Mouse (Mus musculus) erythroblast, embryonic 14.5 days (primary cell): Measurements from ENCODE around the gene Gas2. TPM values are rescaled to one million over a fixed set of nuclear protein-coding genes. Genes with fewer than 3 reads are reported as not detected.

Experiments used
- H3K27me3 ChIP-seq: 2 replicates; pipeline ENCODE4 v1.6.1; 2012; ENCODE audit warnings: inconsistent platforms; ENCODE audit not compliant: control insufficient read depth
- H3K36me3 ChIP-seq: 2 replicates; pipeline ENCODE4 v1.6.1; 2012; ENCODE audit warnings: mild to moderate bottlenecking, inconsistent platforms; ENCODE audit not compliant: control insufficient read depth
- H3K4me1 ChIP-seq: 2 replicates; pipeline ENCODE4 v1.6.1; 2012; ENCODE audit warnings: inconsistent platforms; ENCODE audit not compliant: control insufficient read depth
- H3K4me3 ChIP-seq: replicated peaks from 2 replicates; pipeline ENCODE3; 2012; ENCODE audit warnings: moderate library complexity, mild to moderate bottlenecking, inconsistent platforms
- H3K9me3 ChIP-seq: 2 replicates; pipeline ENCODE4 v1.6.1; 2012; ENCODE audit warnings: low read length, inconsistent platforms, mixed read lengths; ENCODE audit not compliant: control insufficient read depth
- GATA1 ChIP-seq: IDR thresholded peaks from 2 replicates; pipeline ENCODE4 v1.6.1; 2012; ENCODE audit warnings: low read length, inconsistent platforms, mixed read lengths
- TAL1 ChIP-seq: IDR thresholded peaks from 3 replicates; pipeline ENCODE4 v1.6.1; 2012; ENCODE audit warnings: low read length, inconsistent platforms, mixed read lengths
- polyA plus RNA-seq: library from polyadenylated mRNA; stranded (reverse); fragments of >175 nt; gene quantifications from 2 replicates; pipeline ENCODE4 v1.2.3, GENCODE M21; 2012

Gene Gas2
- polyA plus RNA-seq, 1 experiment: 0.27 TPM

GRCm38 (mm10) chr7:51955424-51956041, 93.7 kb downstream of the Gas2 start:
- TF ChIP-seq TAL1: no peak
- no peak for TF ChIP-seq GATA1
- no peaks in the 10 kb centered on the region for H3K27me3 ChIP-seq
- no peaks in the 10 kb centered on the region; the same call in 1 of the 2 replicates for H3K36me3 ChIP-seq
- no peak overlapping the region for H3K4me3 ChIP-seq
- H3K9me3 ChIP-seq: no peaks in the 10 kb centered on the region
- H3K4me1 ChIP-seq: no peaks in the 10 kb centered on the region

DNA sequence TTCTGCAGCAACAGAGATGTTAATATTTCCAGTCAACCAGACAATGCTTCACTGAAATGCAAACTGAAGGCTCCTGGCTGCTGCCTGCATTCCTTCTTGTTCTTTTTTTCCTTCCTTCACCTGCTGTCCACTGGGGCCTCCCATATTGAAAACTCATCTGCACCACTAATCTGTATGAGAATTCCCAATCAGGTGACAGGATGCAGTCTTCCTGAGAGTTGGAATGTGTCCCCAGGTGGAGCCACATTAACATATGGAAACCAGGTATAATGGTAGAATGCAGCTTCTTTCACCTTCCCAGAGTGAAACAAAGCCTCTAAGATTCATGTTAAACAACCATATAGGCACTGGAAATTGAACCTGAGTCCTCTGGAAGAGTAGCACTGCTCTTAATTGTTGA, 96.0 kb downstream of the Gas2 start:
- Histone ChIP-seq H3K4me1 (no peaks in the 10 kb centered on the region), H3K36me3 (no peaks in the 10 kb centered on the region; the same call in 1 of the 2 replicates), H3K9me3 (no peaks in the 10 kb centered on the region), H3K27me3 (no peaks in the 10 kb centered on the region), H3K4me3 (no peak overlapping the region)
- no peak for TF ChIP-seq TAL1
- TF ChIP-seq GATA1: no peak

DNA sequence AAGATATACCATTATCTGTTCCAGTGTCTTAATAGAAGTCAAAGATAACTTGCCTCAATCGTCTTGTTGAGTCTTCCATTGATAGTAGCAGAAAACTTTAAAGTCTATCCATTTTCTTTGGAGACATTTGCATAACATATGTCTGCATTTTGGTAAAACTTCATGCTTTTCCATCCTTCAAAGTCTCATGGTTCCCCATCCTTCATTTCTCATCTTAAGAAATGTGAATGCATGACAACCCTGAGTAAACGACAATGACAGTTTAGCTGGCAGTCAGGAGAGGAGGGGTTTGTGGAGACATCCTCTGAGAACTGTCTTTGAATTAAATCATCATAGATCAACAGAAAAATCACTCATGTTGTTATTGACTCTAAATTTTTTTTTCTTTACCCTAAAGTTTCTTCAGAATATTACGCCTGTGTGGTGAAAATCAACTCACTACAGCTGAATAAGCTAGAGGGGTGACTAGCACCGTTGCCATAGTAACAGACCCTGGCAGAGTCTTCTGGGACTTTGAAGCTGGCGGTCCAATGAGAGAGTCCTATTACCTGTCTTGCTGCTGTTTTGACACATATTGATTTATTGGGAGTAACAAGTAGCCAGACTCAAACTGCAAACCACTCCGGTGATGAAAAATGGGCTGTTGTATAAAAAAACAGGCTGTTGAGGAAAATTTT, 99.0 kb downstream of the Gas2 start:
- H3K27me3 ChIP-seq: no peaks in the 10 kb centered on the region
- no peak overlapping the region for H3K4me3 ChIP-seq
- no peaks in the 10 kb centered on the region for H3K4me1 ChIP-seq
- no peaks in the 10 kb centered on the region for H3K36me3 ChIP-seq
- TF ChIP-seq TAL1 (no peak), GATA1 (no peak)
- no peaks in the 10 kb centered on the region for H3K9me3 ChIP-seq

- no peak for TF ChIP-seq GATA1
- TF ChIP-seq TAL1: no peak
Observed at GRCm38 (mm10) chr7:51962219-51962952, 100.6 kb downstream of the Gas2 start.

GRCm38 (mm10) chr7:51964681-51965080, 102.9 kb downstream of the Gas2 start:
- no peaks in the 10 kb centered on the region for H3K27me3 ChIP-seq
- no peak for TF ChIP-seq GATA1
- TF ChIP-seq TAL1: no peak
- no peak overlapping the region for H3K4me3 ChIP-seq
- H3K4me1 ChIP-seq: no peaks in the 10 kb centered on the region
- H3K36me3 ChIP-seq: no peaks in the 10 kb centered on the region
- H3K9me3 ChIP-seq: no peaks in the 10 kb centered on the region

More at GRCm38 (mm10) chr7:51962219-51962952, 100.6 kb downstream of the Gas2 start:
- H3K36me3 ChIP-seq: no peaks in the 10 kb centered on the region
- no peaks in the 10 kb centered on the region for H3K27me3 ChIP-seq
- no peak overlapping the region for H3K4me3 ChIP-seq
- H3K9me3 ChIP-seq: no peaks in the 10 kb centered on the region
- no peaks in the 10 kb centered on the region for H3K4me1 ChIP-seq

DNA sequence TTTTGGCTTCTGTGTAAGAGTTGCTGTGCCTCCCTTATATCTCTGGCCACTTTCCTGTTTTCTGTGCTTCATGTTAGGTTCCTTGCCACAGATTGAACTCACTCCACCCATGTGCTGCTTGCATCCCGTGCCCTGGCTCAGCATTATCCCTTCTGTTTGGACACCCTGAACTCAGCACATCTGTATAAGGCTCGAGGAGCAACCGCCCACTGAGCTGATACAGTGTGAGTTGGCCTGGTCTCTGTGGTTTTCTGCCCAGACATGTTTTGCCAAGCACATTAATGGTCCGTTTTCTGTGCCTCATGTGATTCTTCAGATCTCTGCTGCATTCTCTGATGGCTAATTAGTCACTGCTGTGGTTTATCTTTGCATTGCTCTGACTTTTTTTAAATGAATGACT, 105.8 kb downstream of the Gas2 start:
- Histone ChIP-seq H3K4me1 (no peaks in the 10 kb centered on the region), H3K36me3 (no peaks in the 10 kb centered on the region), H3K4me3 (no peak overlapping the region), H3K27me3 (no peaks in the 10 kb centered on the region), H3K9me3 (no peaks in the 10 kb centered on the region)
- TF ChIP-seq TAL1 (no peak), GATA1 (no peak)

DNA sequence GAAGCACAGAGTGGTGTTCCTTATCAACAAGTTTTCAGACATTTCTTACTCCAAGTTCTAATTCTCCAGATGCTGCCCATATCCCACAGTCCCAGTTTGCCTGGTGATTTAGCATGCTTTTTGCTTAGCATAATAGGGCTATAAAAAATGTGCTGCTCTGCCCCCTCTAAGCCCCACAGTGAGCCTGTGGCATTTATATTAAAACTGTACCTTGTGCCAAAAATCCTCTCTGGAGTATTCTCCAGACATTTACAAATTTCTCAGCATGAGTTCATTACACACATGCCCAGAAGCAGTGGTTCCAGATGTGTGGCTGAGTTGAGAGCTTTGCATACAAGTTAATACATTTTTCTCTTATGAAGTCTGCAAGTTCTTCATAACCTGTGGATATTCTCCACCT, 107.6 kb downstream of the Gas2 start:
- TF ChIP-seq TAL1 (no peak), GATA1 (no peak)
- Histone ChIP-seq H3K4me3 (no peak overlapping the region), H3K9me3 (no peaks in the 10 kb centered on the region), H3K27me3 (no peaks in the 10 kb centered on the region), H3K4me1 (no peaks in the 10 kb centered on the region; the same call in 1 of the 2 replicates), H3K36me3 (no peaks in the 10 kb centered on the region)

DNA sequence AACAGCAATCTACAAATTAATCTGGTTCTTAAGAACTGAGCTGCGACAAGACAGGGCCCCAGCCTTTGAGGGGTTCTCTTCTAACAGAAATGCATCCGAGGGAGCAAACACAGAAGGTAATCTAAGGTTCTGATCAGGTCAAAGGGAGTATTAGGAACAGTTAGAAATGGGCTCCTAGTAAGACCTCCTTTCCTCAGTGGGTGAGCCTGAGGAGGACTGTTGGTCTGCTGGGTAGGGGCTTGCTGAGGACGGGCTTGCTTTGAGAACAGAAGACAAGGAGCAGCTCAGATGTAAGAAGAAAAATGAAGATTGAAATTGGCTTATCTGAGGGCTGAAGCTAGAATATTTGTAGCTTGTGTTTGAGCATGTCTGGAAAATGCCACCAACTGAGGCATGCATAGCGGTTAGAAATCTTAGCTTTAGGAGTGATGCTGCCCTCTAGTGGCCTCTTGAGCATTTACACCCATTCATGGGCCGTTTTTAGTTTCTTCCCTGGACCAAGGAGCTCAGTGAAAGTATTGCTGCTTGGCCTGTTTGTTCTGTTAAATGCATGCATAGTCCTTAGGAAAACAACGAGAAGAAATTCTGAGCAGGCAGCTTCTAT, 110.5 kb downstream of the Gas2 start:
- no peaks in the 10 kb centered on the region for H3K9me3 ChIP-seq
- TF ChIP-seq GATA1: no peak
- no peak for TF ChIP-seq TAL1
- H3K36me3 ChIP-seq: no peaks in the 10 kb centered on the region
- H3K27me3 ChIP-seq: no peaks in the 10 kb centered on the region
- peaks cover 7% of the 10 kb centered on the region for H3K4me1 ChIP-seq
- no peak overlapping the region for H3K4me3 ChIP-seq

DNA sequence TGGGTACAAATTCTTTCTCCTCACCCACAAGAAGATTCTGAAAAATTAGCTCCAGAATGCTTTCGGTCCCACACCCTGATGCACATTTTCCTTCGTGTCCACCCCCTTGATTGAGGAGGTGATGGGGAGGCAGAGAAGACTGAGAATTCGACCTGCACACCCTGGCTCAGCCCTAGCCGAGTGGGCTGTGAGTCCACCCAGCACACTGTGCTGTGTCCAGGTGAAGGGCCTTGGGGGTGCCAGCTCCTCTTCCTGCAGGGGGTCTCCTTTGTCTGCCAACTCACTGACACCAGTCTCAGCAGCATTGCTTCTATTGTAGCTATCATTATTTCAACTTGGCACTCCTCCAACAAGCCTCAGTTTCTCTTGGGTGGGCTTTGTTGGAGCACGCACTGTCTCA, 111.3 kb downstream of the Gas2 start:
- Histone ChIP-seq H3K27me3 (no peaks in the 10 kb centered on the region), H3K4me1 (peaks cover 7% of the 10 kb centered on the region), H3K4me3 (no peak overlapping the region), H3K9me3 (no peaks in the 10 kb centered on the region), H3K36me3 (no peaks in the 10 kb centered on the region)
- TF ChIP-seq GATA1 (no peak), TAL1 (no peak)
